Mouse (Mus musculus) adrenal gland, adult 2 months (tissue): Measurements from ENCODE around the gene Amn. TPM values are rescaled to one million over a fixed set of nuclear protein-coding genes. Genes with fewer than 3 reads are reported as not detected.
A peak's percentile ranks its signal among the peaks of the same experiment; 100 is the strongest.

Experiments
- DNase-seq: peaks from one replicate; pipeline ENCODE4 v3.0.0; 2021
- polyA plus RNA-seq: library from polyadenylated mRNA; depleted of rRNA; stranded (reverse); fragments of >200 nt; gene quantifications from 2 replicates; pipeline ENCODE4 v1.2.3, GENCODE M21; 2012; rRNA removed
- total RNA-seq, 2 experiments: library from RNA; stranded (reverse); gene quantifications; 2 replicates each; pipeline ENCODE4 v1.2.3; 2021

The Amn gene
- total and polyA plus RNA-seq, 3 experiments, result 0.62 TPM; not detected in 2

- no peak for DNase-seq
Observed at GRCm38 (mm10) chr12:111323423-111323822, 52.5 kb downstream of the Amn start.

GRCm38 (mm10) chr12:111324536-111324935, 53.6 kb downstream of the Amn start:
- no peak for DNase-seq

- DNase-seq, result no peak
Observed at GRCm38 (mm10) chr12:111324949-111325348, 54.1 kb downstream of the Amn start.

- peak; percentile 64 for DNase-seq
Observed at GRCm38 (mm10) chr12:111325744-111326424, 55.0 kb downstream of the Amn start.

Other genes with a start within 250 kb of the Amn start
- 10 to 100 TPM; 35.7 to 63.8 TPM for gene Rcor1, start 231.7 kb upstream of the Amn start, total RNA-seq
- 5.3 and 8.0 TPM in 2 replicates for gene Rcor1, start 231.7 kb upstream of the Amn start, polyA plus RNA-seq
- gene Traf3, start 104.7 kb upstream of the Amn start, total RNA-seq, result 10 to 100 TPM; 25.7 to 35.6 TPM
- 22.7 and 23.3 TPM in 2 replicates for gene Traf3, start 104.7 kb upstream of the Amn start, polyA plus RNA-seq
- not detected for gene 4930595D18Rik, start 86.6 kb upstream of the Amn start, total RNA-seq
- not detected in 2 replicates for gene 4930595D18Rik, start 86.6 kb upstream of the Amn start, polyA plus RNA-seq
- 100 to 1,000 TPM; 119 to 120 TPM for gene Cdc42bpb, start 106.6 kb downstream of the Amn start, total RNA-seq
- 339 and 354 TPM in 2 replicates for gene Cdc42bpb, start 106.6 kb downstream of the Amn start, polyA plus RNA-seq
- gene Lbhd2, start 135.7 kb downstream of the Amn start, total RNA-seq, result under 1 TPM; 0.46 to 0.48 TPM
- gene Lbhd2, start 135.7 kb downstream of the Amn start, polyA plus RNA-seq, result 0.17 and 0.30 TPM in 2 replicates
- 1 to 10 TPM; 4.7 to 7.7 TPM for gene Exoc3l4, start 145.9 kb downstream of the Amn start, total RNA-seq
- 12.7 and 13.9 TPM in 2 replicates for gene Exoc3l4, start 145.9 kb downstream of the Amn start, polyA plus RNA-seq
- gene Tnfaip2, start 171.4 kb downstream of the Amn start, total RNA-seq, result 10 to 100 TPM; 12.2 to 19.5 TPM
- 15.8 and 22.7 TPM in 2 replicates for gene Tnfaip2, start 171.4 kb downstream of the Amn start, polyA plus RNA-seq
- under 1 TPM in 1 of 2 experiments, not detected in 1; 0.23 TPM for gene Gm266, start 214.7 kb downstream of the Amn start, total RNA-seq
- 0.10 and 1.2 TPM in 2 replicates for gene Gm266, start 214.7 kb downstream of the Amn start, polyA plus RNA-seq